Mouse (Mus musculus): ENCODE measurements around the gene Man1a.

Gene Man1a

DNA sequence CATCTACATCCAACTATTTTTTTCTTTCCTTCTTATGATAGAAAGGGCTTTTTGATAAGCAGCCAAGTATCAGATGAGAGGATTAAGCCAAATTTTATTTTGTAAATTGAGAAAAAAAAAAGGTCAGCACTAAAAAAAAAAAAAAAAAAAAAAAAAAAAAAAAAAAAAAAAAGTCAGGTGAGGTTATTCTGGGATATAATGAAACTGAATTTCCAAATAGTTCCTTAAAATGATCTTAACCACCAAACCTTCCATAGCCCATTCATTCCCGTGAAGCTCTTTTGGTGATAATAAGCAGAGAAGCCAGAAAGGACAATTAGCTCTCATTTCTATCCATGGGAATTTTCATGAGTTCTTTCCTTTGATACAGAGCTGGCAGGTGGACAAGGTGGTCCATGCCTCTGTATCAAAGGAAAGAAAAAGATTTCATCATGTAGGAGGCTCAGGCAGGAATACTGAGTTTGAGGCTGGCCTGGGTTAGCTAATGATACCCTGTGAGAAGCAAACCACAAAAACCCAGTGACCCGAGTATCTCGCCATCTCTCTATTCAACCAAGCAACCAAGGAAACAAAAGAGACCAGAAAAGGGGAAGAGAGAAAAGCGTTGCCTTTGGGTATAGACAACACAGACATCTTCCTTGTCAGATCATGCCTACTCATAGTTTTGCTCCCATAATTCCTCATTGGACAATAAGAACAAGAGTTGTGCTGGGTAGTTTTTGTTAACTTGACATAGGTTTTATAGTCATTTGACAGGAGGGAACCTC lies 162.7 kb downstream of the Man1a start:
- no peak for DNase-seq

DNA sequence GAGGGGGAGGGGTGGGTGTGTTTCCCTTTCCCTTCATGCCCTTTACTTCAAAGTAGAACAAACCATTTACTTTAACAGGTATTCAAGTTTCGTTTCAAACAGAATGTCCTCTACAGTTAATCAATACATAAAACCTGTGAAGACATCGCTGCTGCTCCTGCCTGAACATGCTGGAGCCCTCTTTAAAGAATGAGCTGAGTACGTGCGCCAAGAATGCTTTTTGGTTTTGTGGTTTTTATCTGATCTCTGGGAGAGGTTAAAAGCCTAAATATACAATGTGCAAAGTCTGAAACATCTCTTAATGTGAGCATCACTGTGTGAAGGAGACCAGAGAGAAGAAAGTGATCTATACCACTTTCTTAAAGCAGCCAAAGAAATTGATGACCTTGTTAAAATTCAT lies 186.9 kb downstream of the Man1a start:
- DNase-seq, result no peak

DNA sequence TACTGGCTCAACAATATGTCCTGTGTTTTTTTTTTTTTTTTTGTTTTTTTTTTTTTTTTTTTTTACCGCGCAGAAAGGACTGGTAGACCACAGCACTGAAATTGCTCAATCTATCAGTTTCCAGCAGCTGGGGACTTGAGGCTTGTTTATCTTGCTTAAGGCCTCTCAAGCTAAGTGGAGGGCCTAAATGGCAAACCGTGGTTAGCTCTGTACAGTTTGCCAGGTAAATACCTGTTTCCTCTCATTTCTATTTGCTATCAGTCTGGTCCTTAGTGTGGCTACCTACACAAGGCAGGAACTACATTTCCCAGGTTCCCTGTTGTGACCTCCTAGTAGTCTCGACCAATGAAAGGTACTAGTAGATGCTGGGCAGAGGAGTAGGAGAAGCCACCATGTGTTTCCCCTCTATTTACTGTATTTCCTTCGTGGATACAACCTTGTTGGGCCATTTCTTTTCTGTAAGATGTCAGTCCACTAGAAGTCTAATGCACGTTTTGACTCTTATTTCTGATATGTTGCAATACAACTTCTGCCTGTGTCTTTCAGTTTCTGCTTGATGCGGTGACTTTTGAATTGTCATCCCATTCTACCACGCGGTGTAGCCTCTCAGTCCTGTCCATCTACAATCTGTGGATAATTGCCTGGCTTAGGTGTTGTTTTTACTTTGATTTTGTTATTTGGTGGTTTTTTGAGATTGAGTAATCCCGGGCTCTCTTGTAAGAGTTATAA lies 187.9 kb downstream of the Man1a start:
- no peak for DNase-seq

DNA sequence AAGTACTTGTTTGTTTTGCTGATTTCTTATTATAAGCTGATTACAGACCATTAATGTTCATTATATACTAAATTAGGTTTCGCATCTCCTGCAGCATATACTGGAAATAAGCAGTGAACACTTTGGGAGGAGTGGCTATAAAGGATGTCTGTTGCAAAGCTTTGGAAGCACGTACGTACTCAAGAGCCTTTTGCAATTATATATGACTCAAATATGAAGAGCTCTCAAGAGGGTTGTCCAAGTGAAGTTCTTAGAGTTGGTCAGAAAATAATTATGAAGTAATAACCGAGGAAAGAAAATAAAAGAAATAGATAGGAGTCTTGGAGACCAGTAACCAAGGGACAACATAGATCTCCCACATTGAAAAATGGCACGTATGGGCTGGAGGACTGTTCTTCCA lies 189.9 kb downstream of the Man1a start:
- no peak for DNase-seq

DNA sequence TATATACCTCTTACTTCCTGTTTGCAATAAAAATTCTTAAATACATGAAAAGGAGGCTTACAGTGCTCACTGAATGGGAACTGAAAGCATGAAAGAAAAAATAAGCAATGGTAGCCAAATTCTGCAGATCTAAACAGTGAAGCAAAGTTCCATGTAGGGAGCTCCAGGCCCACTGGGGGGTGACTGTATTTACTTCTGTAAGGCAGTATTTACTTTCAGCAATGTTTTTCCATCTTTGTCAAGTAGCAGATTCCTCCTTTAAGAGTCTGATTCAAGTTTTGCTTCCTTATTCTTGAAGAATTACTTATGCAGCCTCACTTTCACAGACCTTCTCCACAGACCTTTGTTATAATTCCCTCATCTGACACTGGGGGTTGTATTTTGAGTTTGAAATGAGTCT lies 195.1 kb downstream of the Man1a start:
- no peak for DNase-seq

DNA sequence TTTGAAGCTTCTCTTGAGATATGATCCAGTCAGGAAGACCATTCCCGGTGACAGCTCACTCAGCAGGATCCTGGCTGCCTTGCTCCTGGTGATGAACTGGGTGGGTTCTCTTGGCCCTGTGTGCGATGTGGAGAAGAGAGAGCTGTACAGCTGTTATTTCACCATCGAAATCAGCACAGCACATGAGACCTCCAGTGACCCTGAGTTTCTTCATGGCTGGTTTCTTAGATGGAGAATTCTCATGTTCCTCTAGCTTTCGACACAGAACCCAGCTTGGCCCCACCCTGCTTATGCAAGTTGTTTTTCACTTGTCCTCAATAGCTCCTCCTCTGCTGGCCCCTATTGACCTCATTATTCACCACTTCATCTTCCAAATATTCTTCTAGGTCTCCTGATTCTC lies 200.5 kb downstream of the Man1a start:
- DNase-seq, result no peak

DNA sequence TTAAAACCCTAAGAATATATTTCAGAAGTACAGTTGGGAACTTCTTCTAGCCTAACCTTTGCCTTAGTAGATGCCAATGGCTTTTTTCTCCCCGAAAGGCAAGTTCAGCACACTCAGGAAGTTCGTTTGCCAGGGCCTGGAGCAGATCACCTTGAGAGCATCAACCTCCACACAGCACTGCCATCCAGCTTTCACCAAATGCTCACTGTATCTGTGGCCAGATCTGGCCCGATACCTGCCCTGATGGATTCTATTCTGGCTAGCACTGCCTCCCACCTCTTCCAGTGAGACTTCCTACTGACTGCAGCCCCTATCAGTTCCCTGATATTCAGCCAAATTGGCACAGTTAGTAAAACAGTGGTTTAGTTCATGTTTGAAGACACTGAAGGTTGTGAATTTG lies 202.2 kb downstream of the Man1a start:
- no peak for DNase-seq

DNA sequence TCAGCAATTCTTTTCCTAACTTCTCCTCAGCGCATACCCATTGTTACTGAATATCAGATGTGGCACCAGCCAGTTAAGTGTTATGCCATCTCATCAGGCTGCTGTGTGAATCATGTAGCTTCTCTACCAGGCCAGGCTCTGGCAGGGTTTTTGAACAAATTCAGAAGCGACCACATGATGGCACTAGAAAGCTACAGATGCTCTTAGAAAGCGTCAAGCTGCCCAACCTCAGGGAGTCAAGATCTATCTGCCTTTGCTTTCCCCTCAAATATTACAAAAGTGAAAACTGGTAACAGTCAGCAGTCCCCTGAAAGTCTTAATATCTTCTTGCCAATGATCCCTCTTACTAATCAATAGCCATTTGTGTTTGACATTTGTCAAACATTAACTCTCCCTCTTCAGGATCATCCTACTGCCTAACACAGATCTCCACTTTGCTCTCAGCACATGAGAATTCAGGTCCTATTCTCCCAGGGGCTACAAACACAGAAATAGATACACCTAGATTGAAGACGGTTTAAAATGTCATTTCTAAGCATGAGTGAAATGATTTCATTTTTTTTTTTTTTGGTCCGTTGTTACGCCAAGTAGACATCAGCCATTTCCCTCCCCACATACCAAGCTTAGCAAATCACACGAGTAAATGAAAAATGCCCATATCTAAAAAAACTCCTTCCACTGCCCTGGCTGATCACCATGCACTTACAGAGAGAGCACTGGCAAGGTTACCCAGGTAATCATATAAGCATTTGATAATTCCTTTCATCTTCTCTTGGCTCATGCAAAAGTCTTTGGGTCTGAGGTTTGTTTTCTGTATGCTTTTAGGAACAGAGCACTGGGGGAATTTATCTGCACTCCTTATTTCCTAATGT lies 212.7 kb downstream of the Man1a start:
- DNase-seq, result peak in 1 of 2 experiments; percentile 49

DNA sequence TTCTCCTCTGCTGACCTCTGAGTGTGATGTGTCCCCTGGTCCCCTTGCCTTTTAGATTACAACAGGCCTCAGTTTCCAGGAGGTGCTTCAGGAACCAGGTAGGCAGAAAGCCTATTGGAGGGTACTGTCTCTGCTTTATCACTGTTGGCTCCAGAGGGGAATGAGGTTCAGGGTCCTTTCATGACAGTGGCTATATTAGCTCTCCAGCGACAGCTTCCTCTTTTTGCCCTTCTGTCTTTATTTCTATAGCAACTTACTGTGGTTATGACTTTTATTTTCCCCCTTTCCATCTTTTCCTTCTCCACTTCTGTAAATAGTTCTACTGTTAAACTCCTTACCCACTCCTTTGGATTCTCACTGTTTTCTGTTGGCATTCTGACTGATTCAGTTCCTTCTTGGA lies 216.5 kb downstream of the Man1a start:
- DNase-seq, result no peak

DNA sequence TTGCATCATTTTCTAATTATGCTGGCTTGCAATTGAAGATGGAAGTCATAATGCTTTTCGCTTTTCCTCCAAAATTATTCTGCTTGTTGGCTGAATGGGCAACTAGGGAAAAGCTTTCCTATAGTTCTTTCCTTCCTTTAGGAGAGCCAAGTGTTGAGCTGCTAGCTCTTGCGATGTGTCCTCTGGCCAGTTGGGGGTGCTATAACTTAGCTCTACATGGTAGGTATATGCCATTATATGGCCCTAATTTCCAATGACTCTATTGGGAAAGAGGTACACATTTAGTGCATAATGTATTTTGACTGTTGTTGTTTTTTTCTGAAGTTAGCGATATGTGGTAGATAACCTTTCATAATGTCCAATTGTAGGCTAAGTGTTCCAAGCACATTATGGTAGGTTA lies 217.2 kb downstream of the Man1a start:
- DNase-seq, result no peak

Data from spleen, adult 18-20 months (tissue).